Mouse (Mus musculus) right cerebral cortex, postnatal 4 days (tissue): ENCODE measurements around the gene Gm20388.
"Not testable (repeated sequence)": the region's sequence is repeated elsewhere in the genome, so short reads cannot be mapped to it uniquely, and the experiment has no call there.

Source experiments
- DNase-seq: peaks from one replicate; pipeline ENCODE4 v3.0.0-alpha.2; 2022

Gene Gm20388

GRCm38 (mm10) chr8:121127291-121127701, 1216.7 kb downstream of the Gm20388 start:
- no peak for DNase-seq

DNA sequence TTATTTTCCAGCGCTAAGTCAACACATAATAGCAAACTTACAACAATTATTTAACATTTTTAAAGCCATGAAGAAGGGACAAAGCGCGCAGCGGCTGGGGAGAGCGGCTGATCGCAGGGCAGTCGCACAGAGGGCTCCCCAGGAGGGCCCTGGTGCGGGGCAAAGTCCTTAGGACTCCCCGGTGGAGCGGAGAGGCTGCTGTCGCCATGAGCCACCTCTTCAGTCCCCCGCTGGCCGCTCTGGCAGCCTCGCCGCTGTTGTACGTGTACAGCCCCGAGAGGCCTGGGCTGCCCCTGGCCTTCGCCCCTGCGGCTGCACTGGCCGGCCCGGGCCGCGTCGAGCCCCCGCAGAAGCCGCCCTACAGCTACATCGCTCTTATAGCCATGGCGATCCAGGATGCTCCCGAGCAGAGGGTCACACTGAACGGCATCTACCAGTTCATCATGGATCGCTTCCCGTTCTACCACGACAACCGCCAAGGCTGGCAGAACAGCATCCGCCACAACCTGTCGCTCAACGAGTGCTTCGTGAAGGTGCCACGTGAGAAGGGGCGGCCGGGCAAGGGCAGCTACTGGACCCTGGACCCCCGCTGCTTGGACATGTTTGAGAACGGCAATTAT, 1217.2 kb downstream of the Gm20388 start, which contains the start of gene Foxl1:
Gene Foxl1 (plus strand): TSS at position 185 of the 620 bp plus-strand sequence.
- no peak for DNase-seq

DNA sequence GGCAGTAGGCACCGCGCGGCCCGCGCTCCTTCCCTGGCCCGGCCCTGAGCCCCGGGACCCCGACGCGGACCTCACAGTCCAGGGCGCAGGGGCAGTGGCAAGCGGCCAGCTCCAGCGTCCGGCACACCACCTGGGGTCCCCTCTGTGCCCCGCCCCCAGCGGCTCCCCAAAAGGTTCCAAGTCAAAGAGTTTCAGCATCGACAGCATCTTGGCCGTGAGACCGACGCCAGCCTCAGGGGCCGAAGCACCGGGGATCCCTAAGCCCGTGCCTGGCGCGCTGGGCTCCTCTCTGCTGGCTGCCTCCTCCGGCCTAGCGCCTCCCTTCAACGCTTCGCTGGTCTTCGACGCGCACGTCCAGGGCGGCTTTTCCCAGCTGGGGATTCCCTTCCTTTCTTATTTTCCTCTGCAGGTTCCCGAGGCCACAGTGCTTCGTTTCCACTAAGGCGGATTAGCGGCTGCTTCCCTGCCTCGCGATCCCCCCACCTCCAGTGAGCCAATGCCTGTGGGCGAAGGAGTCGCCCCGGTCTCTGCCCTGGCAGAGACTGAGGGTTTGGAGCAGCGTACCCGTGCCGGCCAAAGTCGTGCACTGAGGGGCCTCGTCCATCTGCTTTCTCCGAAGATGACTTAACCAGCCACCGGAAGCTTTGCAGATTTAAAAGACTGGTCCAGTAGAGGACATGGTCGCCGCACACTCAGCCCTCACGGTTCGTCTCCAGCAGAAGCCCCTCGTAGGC, 1218.1 kb downstream of the Gm20388 start:
- DNase-seq, result no peak

- DNase-seq, result no peak
Measured at GRCm38 (mm10) chr8:121129265-121129940, 1218.8 kb downstream of the Gm20388 start.

DNA sequence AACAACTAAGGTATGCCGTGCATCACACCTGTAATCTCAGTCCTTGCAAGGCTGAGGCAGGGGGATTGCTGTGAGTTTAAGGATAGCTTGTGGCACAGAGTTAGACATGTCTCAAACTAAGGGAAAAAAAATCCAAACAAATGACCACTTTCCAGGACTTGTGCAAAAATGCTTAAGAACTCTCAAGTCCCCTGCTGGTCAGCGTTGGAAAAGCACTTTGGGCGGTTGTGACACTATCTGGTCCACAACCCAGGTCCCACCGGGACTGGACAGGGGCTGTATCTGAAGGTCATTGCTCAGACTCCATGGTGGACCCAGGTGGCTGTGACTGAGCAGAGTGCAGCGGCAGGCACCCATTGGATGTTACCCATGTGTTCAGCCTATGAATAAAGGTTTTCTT, 1219.9 kb downstream of the Gm20388 start:
- DNase-seq, result peak; percentile 46

GRCm38 (mm10) chr8:121132961-121133513, 1222.4 kb downstream of the Gm20388 start:
- DNase-seq, result no peak

GRCm38 (mm10) chr8:121134102-121134501, 1223.5 kb downstream of the Gm20388 start:
- DNase-seq, result no peak

DNA sequence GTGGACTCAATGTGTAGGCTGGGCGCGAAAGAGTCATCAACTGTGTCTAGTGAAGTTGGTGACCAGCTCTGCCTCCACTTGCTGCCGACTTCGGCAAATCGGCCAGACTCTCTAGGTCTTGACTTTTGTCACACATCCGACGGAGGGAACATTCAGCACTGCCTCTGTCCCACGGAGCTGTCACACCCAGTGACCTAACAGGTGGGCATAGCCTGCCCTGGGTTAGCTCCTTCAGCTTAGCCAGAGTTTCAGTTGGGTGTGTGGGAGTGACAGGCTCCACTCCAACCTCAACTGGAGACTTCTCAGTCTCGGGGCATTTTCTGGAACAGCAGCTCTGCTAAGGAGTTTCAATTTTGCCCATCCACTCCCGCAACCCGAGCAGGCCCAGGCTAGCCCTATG, 1223.9 kb downstream of the Gm20388 start:
- no peak for DNase-seq

DNA sequence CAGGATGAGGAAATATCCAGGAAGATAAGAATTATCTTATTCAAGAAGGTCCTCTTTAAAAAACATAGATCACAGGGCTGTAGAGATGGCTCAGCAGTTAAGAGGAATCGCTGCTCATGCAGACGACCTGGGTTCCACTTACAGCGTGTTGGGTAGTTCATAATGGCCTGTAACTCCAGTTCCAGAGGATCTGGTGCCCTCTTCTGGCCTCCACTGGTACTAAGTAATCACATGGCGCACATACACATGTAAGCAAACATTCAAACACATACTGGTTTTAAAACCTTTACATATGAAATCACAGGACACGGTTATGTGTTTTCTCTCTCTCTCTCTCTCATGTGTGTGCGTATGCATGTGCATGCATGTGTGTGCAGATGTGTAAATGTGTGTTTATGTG, 1226.2 kb downstream of the Gm20388 start:
- DNase-seq, result no peak

GRCm38 (mm10) chr8:121145457-121146134, 1235.0 kb downstream of the Gm20388 start:
- not testable (repeated sequence) for DNase-seq

- DNase-seq, result no peak
Measured at GRCm38 (mm10) chr8:121148573-121149083, 1238.0 kb downstream of the Gm20388 start.

DNA sequence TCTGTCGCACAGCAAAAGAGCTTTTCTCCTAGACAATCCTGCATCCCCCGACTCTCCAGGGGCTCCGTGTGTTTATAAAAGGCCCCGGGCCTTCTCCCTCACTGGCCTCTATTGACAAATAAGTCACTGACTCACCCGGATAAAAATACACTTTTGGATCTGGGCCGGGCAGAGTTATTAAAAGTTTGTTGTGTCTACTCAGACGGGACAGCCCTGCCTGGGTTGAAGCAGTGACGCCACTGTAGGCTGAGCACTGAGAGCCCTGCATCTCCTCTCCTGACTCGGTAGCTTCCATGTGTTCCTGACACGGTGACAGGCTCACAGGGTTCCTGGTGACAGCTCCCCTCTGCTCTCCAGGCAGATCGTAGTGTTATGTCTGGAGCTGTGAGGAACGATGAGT, 1241.8 kb downstream of the Gm20388 start:
- no peak for DNase-seq

- no peak for DNase-seq
Measured at GRCm38 (mm10) chr8:121156990-121157491, 1246.4 kb downstream of the Gm20388 start.

GRCm38 (mm10) chr8:121158812-121159211, 1248.2 kb downstream of the Gm20388 start:
- DNase-seq, result no peak

DNA sequence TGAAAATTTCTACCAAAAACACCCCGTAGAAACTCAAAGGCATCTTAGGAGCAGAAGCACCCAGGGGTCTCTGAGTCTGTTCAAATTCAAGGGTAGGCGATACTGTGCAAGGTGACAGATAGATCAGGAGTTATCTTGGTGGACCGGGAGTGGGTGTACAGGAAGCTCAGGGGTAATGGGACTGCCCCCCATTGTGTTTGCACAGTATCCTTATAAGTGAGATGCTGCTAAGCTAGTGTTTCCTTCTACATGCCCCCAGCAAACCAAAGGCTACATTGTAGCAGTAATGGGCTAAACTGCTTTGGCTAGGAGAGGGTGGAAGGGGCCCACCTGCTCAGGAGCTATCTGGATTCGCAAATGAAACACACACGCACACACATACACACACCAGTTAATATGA, 1250.8 kb downstream of the Gm20388 start:
- DNase-seq, result no peak

- no peak for DNase-seq
Measured at GRCm38 (mm10) chr8:121162413-121162812, 1251.8 kb downstream of the Gm20388 start.

- DNase-seq, result no peak
Measured at GRCm38 (mm10) chr8:121162906-121163695, 1252.5 kb downstream of the Gm20388 start.

DNA sequence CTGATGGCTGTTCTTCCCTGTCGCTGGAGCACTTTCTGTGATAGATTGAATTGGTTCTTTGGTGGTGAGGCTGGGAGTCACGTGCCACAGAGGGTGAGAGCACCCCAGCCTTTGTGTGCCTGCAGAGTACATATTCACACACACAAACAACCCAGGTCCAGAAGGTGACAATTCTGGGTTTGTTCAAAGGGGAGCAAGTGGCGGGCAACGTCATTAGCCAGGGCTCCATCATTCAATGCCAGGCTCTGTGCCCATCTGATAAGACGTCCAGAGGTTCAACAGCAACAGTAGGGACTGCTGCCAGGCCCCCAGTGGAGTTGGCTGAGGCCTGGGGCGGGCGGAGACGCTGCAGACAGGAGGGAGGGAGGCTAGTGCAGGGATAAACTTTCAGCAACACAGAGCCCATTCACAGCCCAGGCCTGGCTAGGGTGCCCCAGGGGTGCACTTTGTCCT, 1253.4 kb downstream of the Gm20388 start:
- no peak for DNase-seq

DNA sequence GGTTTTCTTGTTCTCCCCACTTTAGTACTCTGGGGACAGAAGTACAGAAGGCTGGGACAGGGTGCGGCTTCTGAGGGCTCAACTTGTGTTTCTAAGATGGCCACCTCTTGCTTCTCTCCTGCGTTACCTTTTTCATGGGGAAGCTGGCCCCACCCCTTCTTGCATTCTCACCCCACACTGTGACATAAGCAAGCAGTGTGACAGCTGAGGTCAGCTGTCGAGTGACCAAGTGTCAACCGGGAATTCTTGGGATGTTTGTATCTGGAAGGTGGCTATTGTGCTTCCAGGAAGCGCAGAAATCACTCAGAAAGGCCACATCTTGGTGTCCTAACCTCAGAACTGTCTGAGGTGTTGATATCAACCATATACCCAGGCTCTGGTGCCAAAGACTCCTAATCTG, 1257.4 kb downstream of the Gm20388 start:
- DNase-seq, result no peak

- DNase-seq, result no peak
Measured at GRCm38 (mm10) chr8:121170116-121170515, 1259.5 kb downstream of the Gm20388 start.
